Mouse (Mus musculus): ENCODE results near the gene Celsr1.

- TF ChIP-seq CTCF (IDR thresholded peaks at IDR 0.05; ENCODE audit: control insufficient read depth, insufficient read depth, insufficient read length) (no peak), MYOD1 (IDR thresholded peaks at IDR 0.05; ENCODE audit: control insufficient read depth, insufficient read length, low read depth) (no peak)
Observed at GRCm38 (mm10) chr15:86027871-86028270, 5.7 kb downstream of the Celsr1 start.

Measured in C2C12 (cell line).